Mouse (Mus musculus): ENCODE measurements around the gene Plekha6. TPM values are rescaled to one million over a fixed set of nuclear protein-coding genes. Genes with fewer than 3 reads are reported as not detected.
"Not testable (repeated sequence)": the region's sequence is repeated elsewhere in the genome, so short reads cannot be mapped to it uniquely, and the experiment has no call there.

Gene Plekha6
- total RNA-seq, 2 experiments from 2014 or later = 57.2 to 59.3 TPM

GRCm38 (mm10) chr1:133317149-133317548, 153.1 kb downstream of the Plekha6 start:
- DNase-seq (ENCODE audit: extremely low spot score in 1 of 2, low spot score in 2 of 2) = peak in 1 of 2 experiments; percentile 13
- intact Hi-C loops (cut with DNase I) = loop anchor here (2.0 kb wide), 1 partner anchor 36 kb away; no protein-coding TSS in a partner anchor

GRCm38 (mm10) chr1:133321267-133321925, 157.4 kb downstream of the Plekha6 start, which contains the start of gene Kiss1:
TSS of gene Kiss1 (plus strand) at chr1:133321875.
- intact Hi-C loops (cut with DNase I) = no loop called here
- DNase-seq (ENCODE audit: extremely low spot score in 1 of 2, low spot score in 2 of 2) = peak in 1 of 2 experiments; percentile 71

DNA sequence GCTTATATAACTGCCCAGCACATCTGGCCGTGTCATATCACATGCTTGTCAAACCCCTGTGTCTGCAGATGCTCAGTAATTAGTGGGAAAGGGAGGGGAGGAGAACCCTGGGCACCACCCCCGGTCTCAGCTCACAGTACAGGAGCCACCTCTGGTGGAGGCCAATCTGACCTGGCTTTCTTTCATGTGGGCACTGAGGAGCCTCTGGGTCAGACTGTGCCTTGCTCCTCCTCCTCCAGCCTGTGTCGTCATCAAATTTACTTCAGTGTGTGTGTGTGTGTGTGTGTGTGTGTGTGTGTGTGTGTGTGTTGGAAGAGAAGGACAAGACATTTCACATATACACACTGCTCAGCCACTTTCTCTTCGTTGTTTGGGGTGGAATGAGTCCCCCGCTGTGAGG, 159.3 kb downstream of the Plekha6 start:
- intact Hi-C loops (cut with DNase I) = no loop called here
- DNase-seq (ENCODE audit: extremely low spot score in 1 of 2, low spot score in 2 of 2) = no peak

- no peak for DNase-seq (ENCODE audit: extremely low spot score in 1 of 2, low spot score in 2 of 2)
- intact Hi-C loops (cut with DNase I) = no loop called here
Measured at GRCm38 (mm10) chr1:133325951-133326350, 161.9 kb downstream of the Plekha6 start.

- no peak for DNase-seq (ENCODE audit: extremely low spot score in 1 of 2, low spot score in 2 of 2)
- intact Hi-C loops (cut with DNase I) = no loop called here
Measured at GRCm38 (mm10) chr1:133327094-133327493, 163.1 kb downstream of the Plekha6 start.

- intact Hi-C loops (cut with DNase I) = no loop called here
- DNase-seq (ENCODE audit: extremely low spot score in 1 of 2, low spot score in 2 of 2) = no peak
Measured at GRCm38 (mm10) chr1:133328299-133328795, 164.3 kb downstream of the Plekha6 start.

GRCm38 (mm10) chr1:133328896-133329637, 165.1 kb downstream of the Plekha6 start:
- intact Hi-C loops (cut with DNase I) = no loop called here
- DNase-seq (ENCODE audit: extremely low spot score in 1 of 2, low spot score in 2 of 2) = peak in 1 of 2 experiments; percentile 52

- intact Hi-C loops (cut with DNase I) = no loop called here
- no peak for DNase-seq (ENCODE audit: extremely low spot score in 1 of 2, low spot score in 2 of 2)
Measured at GRCm38 (mm10) chr1:133329638-133329964, 165.6 kb downstream of the Plekha6 start.

GRCm38 (mm10) chr1:133331142-133331541, 167.1 kb downstream of the Plekha6 start:
- DNase-seq (ENCODE audit: extremely low spot score in 1 of 2, low spot score in 2 of 2) = peak in 1 of 2 experiments; percentile 34

DNA sequence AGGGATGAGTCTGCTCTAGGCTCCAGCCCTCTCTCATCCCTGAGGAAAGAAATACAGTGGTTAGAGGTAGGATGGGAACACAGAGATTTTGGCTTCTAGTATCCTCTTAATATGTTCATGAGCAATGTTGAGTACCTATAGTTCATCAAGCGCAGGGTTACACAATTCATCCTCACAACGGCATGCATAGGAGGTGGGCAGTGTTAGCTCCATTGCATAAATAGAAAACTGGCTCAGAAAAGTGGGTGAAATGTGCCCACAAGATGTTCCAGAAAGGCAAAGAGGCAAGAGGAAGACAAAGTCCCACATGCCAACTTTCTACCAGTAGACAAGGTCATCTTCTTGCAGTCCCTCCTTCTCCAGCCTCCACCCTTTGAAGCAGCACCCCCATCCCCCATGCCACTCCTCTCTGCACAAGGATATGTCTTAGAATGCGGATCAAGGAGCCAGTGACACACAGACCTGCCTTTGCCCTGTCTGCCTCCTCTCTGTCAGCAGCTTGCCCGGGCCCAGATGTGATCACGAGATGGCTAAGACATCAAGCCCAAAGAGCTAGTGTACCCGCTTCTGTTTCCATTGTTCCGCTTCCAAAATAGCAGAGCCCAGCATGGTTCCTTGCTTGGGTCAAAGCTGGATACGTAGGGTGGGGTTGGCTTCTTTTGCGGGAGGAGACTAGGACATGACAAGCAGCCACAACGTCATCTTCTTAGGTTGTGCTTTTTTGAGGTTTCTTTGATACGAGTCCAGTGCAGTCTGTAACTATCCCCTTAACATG, 168.8 kb downstream of the Plekha6 start:
- peak in 1 of 2 experiments; percentile 17 for DNase-seq (ENCODE audit: extremely low spot score in 1 of 2, low spot score in 2 of 2)
- intact Hi-C loops (cut with DNase I) = loop anchor here (2.0 kb wide), 1 partner anchor 18 kb away; the partner anchor contains the start of gene Ren1

More at GRCm38 (mm10) chr1:133331142-133331541, 167.1 kb downstream of the Plekha6 start:
- intact Hi-C loops (cut with DNase I) = no loop called here

- intact Hi-C loops (cut with DNase I) = loop anchor here (2.0 kb wide), 1 partner anchor 17 kb away; the partner anchor contains the start of gene Ren1
- DNase-seq (ENCODE audit: extremely low spot score in 1 of 2, low spot score in 2 of 2) = peak in 1 of 2 experiments; percentile 56
Measured at GRCm38 (mm10) chr1:133333937-133334336, 169.9 kb downstream of the Plekha6 start.

- intact Hi-C loops (cut with DNase I); DNase-seq (ENCODE audit: extremely low spot score in 1 of 2, low spot score in 2 of 2): not testable (repeated sequence)
Measured at GRCm38 (mm10) chr1:133340403-133340802, 176.4 kb downstream of the Plekha6 start.

GRCm38 (mm10) chr1:133344357-133344756, 180.3 kb downstream of the Plekha6 start:
- no peak for DNase-seq (ENCODE audit: extremely low spot score in 1 of 2, low spot score in 2 of 2)
- intact Hi-C loops (cut with DNase I) = no loop called here

- intact Hi-C loops (cut with DNase I) = no loop called here
- peak in 1 of 2 experiments; percentile 45 for DNase-seq (ENCODE audit: extremely low spot score in 1 of 2, low spot score in 2 of 2)
Measured at GRCm38 (mm10) chr1:133346531-133346930, 182.5 kb downstream of the Plekha6 start.

DNA sequence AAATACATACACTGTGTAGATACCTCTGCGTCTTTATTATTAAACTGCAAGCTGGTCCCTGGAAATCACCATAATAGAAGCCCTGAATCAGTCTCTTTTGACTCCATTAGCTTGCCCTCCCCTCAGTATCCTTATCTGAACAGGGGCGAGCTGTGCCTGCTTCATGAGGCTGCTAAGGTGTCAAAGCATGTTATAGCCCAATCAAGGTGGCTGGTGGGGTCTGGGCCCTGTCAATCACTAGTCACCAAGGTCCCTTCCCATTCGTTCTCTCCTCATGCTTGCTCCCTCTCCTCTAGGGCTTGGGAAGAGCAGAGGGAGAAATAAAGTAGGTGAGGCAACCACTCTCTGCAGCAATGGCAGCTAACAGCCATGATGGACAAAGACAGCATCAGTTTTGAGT, 183.2 kb downstream of the Plekha6 start:
- DNase-seq (ENCODE audit: extremely low spot score in 1 of 2, low spot score in 2 of 2) = no peak
- intact Hi-C loops (cut with DNase I) = no loop called here

DNA sequence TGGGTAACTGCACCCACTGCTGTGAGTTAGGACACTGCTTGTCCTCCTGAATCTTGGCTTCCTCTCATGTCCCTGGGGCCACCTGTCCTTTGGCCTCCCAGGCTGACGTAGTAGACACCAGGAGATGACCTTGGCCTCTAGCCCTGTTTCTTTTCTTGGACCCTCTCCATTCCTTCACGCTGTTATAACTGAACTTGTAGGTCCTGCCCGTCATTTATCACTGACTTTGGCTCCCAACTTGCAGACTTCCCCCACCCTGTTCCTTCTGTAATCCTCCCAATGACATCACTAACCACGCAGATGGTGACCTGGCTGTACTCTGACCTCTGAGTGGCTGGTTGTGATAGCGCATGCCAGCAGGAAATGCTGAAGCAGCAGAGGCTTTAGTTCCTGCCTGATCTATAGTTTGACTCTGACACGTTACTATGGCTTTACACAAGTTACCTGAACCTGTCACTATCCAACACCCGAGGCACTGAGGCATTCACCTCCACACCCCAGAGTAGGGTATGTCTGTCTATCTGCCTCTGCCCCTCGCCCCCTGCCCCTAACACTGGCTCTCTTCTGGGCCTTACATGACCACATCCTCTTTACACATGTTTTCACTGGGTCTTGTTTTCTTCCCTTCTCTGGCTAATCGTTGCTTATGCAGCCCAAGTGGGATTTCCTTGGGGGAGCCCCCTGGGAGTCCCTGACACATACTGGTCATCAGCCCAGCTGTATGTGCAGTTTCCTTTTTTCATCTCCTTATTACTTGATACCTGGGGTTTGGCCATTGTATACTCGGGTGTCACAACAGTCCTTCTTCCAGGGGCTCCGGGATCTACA, 183.9 kb downstream of the Plekha6 start:
- peak in 1 of 2 experiments; percentile 13 for DNase-seq (ENCODE audit: extremely low spot score in 1 of 2, low spot score in 2 of 2)
- intact Hi-C loops (cut with DNase I) = no loop called here

- intact Hi-C loops (cut with DNase I) = loop anchor here (2.0 kb wide), 2 partner anchors 17 to 171 kb away; no protein-coding TSS in a partner anchor
Measured at GRCm38 (mm10) chr1:133350210-133350609, 186.2 kb downstream of the Plekha6 start, which contains the start of gene Ren1. TSS of gene Ren1 (plus strand) at chr1:133350510.

DNA sequence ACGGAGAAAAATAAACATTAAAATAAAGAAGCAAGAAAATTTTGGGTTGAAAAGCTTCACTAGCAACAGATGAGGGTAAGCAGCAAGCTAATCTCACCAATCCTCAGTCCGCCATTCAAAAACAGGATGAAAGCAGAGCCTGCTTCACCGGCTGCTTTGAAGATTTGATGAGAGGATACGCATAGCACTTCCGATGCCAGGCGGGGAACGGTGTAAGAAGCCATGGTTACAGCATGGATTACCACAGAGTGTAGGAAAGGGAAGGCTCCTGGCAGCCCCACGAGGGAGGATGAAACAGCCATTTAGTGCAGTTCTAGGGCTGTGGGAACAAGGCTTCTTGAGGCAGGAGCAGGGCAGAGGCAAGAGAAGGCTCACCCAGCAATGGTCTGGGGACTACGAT, 187.8 kb downstream of the Plekha6 start:
- intact Hi-C loops (cut with DNase I) = loop anchor here (2.0 kb wide), 3 partner anchors 19 to 173 kb away; no protein-coding TSS in a partner anchor
- peak in 1 of 2 experiments; percentile 41 for DNase-seq (ENCODE audit: extremely low spot score in 1 of 2, low spot score in 2 of 2)

More at GRCm38 (mm10) chr1:133350210-133350609, 186.2 kb downstream of the Plekha6 start, which contains the start of gene Ren1:
- peak in 1 of 2 experiments; percentile 11 for DNase-seq (ENCODE audit: extremely low spot score in 1 of 2, low spot score in 2 of 2)

Data from left cerebral cortex, postnatal 10 days (tissue).